Mouse (Mus musculus): ENCODE measurements around the gene Rtn4rl2.
"Not testable (repeated sequence)": the region's sequence is repeated elsewhere in the genome, so short reads cannot be mapped to it uniquely, and the experiment has no call there.

The Rtn4rl2 gene

DNA sequence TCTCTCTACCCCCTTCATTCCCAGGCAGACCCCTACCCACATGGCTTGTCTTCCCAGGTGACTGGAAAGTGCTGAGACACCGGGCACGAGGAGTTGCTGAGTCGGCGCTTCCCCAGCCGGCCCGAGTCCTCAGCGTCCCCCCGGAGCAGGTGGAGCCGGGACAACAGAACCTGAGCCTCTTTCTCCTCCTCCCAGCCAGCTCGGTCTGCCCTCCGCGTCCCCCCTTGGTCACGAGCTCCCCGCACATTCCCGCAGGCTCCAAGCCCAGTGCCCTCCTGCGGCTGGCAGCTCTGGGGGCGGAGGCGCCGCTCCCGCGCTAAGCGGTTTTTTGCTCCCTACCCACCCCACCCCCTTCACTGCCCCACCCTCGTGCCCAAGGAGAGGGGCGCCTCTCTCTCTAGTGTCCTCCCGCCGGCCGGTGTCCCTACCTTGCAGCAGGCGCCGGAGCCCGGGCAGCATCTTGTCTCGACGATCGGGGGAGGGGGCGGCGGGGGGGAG is at the start of gene Rtn4rl2:
TSS of gene Rtn4rl2 (minus strand) at position 477 of the 498 bp plus-strand sequence.
- DNase-seq (ENCODE audit: extremely low read depth, low read depth, low spot score): no peak

DNA sequence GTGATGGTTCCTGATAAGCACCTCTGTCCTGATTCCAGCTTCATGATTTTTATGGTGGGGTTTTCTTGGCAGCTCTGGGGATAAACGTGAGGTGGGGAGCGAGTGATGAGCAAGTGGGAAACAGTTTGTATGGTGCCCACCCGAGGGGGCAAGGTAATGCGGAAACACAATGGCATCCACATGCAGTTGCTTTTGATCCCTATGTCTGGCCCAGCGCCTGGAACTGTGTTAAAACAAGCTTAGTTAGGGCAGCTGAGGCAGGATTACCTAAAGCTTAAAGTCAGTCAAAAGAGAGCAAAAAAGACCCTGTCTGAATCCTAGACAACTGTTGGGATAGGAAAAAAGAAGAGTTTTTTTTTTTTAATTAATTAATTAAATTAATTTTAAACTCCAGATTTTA is 48.6 kb upstream of the Rtn4rl2 start:
- no peak for DNase-seq (ENCODE audit: extremely low read depth, low read depth, low spot score)

DNA sequence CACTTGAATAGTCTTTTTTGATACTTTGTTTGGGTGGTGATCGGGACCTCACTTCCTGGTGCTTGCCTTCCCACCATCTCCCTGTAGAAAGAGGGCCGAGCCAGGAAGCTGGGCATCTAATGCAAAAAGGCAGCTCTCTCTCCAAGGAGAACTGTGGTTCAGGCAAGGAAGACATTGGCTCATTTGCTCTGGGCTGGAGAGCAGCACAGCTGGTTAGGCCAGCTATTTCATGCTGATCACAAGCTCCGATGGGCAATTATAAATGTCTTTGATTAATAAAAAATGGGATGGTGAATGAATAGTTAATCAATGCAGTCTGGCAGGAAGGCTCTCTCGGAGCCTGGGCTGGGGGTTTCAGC is 48.1 kb upstream of the Rtn4rl2 start:
- DNase-seq (ENCODE audit: extremely low read depth, low read depth, low spot score): no peak

DNA sequence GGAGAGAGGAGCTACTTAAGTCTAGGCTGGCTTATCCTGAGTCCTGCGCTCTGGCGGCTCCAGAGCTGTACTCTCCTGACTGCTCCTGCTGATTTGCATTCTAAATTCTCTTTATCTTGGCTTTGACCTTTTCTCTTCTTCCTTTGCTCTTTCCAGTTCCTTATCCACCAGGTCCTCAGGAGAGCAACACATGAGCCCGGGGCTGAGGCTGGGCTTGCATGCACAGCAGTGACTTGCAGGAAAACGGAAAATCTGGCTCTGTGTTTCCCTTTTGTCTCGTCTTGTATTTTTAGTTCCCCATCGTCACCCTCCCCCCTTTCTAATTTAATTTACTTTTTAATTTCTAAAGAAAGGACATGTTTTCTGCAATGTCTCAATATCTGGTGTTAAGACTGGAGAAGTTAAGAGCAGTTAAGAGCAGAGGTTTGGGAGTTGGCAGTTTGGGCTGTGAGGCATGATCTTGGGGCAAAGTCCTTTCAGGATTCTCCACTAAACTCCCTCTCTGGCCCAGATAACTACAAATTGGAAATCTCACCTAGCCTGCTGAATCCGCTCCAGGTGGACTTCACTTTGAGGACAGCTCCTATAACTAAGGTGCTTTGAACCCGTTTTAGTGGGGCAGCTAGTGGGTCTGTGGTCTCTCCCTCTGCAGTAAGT is 47.6 kb upstream of the Rtn4rl2 start:
- DNase-seq (ENCODE audit: extremely low read depth, low read depth, low spot score): no peak

DNA sequence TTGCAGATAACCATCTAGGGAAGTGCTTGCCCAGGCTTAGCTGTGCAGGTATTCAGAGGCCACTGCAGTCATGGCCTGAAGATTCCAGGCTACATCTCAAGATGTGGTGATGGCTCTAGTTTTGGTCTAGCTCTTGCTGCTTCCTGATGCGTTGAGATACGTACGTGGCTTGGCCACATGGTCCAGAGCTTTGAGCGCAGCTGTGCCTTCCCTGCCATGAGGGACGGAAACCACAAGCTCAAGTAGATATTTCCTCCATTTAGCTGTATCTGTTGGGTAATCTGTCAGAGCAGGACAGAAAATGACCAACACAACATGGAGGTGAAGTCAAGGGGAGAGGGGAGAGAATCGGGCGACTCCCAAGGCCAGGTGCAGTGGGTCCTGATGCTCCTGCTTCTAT is 43.7 kb upstream of the Rtn4rl2 start:
- DNase-seq (ENCODE audit: extremely low read depth, low read depth, low spot score): no peak

DNA sequence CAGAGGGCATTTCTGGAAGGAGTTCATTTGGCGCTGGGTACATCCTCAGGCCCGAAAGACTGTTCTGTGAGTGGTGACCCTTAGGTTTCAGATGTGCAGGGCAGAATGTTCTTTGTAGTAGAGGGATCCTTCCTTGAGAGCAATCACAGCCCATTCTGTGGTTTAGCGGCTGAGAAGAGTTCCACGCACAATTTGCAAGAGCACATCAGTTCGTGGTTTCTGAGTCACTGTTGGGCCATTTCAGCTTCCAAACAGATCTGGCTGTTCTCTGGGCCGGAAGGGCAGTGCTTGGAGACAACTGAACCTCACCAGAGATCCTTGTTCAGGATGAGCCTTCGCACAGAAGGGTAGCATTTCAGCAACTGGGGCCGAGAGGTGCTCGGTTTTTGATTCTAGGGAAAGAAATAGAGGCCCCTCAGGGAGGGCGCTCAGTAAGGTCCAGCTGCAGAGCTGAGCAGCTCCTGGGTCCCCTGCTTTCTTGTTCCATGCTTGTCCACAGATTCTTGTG is 33.1 kb upstream of the Rtn4rl2 start:
- DNase-seq (ENCODE audit: extremely low read depth, low read depth, low spot score): no peak

DNA sequence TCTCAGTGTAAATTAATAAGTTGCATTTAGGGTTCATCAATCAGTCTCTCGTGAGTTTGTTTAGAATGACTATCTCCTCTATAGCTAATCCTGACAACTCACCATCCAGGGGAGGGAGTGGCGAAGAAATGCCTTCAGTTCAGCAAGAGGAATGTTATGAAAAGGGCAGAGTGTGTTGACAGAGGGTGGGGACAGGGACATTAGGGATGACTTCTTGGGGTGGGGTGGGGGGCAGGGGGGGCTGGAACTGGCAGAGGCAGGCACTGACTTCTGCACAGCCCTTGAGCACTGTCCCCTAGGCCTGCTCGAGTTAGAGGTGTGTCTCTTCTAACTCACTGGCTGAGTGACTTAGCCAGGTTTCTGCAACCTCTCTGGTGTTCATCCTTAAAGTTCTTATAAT is 31.7 kb upstream of the Rtn4rl2 start:
- DNase-seq (ENCODE audit: extremely low read depth, low read depth, low spot score): no peak

DNA sequence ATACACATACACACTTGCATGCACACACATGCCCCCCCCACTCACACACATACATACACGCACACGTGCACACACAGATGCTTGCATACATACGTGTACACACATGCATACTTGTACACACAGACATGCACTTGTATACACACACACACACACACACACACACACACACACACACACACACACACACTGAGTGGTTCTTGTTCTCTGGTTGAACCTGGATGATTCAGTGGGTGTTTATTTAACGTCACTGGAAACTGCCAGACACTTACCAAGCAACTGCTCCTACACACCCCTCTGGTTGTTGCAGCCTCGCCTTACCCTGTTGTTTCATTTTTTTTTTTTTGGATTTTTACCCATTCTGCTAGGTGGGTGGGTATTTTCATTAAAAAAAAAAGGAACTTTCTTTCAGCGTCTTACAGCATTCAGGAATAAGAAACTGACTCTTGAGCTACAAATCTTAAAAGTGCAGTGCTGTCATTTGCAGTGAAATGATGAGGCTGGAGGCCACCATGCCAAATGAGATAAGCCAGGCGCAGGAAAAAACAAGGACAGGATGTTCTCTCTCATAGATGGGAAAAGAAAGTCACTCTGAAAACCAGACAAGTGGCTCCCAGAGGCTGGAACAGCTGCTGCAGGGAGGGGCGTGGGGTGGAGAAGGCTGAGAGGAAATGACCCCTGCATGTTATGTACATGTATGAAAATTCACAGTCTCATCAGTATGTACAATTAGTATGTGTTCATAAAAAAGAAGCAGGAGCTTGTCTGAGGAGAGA is 30.2 kb upstream of the Rtn4rl2 start:
- no peak for DNase-seq (ENCODE audit: extremely low read depth, low read depth, low spot score)

DNA sequence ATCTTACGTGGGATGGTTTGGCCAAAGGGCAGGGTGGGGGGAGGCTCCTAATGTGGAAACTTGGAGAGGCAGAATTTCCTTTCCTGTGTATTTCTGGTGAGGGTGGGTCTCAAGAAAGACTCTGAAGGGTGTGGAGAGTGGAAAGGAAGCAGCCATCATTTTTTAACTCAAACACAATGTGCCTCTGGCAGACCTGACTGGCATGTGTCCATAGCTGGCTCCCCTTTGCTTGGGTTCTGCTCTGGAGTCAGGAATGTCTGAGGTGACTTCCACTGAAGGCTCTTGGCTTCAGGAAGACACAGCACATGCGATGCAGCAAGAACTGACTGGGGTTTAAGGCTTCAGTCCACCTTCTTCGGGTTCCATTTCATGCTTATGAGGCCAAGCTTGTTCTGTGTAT is 28.8 kb upstream of the Rtn4rl2 start:
- no peak for DNase-seq (ENCODE audit: extremely low read depth, low read depth, low spot score)

DNA sequence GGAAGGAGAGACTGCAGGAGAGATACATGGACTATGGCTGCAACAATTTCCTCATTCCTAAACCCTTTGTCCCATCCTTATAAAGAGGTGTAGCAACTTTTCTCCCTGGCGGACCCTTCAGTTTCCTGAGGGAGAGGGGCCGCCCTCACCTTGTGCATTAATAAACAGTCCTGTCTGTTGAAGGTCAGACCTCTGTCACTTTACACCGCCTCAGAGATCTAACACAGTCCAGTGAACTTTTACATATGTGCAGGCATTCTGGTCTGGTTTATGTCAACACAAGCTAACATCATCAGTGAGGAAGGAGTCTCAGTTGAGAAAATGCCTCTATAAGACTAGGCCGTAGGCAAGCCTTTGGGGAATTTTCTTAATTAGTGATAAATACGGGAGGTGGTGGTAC is 27.4 kb upstream of the Rtn4rl2 start:
- no peak for DNase-seq (ENCODE audit: extremely low read depth, low read depth, low spot score)

DNA sequence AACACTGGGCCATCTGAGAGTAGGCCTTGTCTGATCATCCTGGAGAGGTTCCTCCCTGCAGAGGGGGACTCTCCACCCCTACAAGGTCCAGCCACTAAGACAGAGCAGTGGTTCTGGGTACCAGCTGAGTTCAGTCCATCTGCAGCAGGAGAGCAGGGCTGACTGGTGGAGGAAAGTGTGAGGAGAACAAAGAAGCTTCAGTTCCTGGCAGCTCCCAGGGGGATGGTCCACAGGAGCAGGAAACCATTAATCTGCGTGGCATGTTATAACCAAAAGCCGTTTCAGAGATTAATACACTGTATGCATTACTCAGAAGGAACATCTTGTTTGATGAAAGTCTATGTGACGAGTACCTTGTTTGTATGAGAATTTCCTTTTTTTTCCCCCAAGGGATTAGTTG is 26.2 kb upstream of the Rtn4rl2 start:
- DNase-seq (ENCODE audit: extremely low read depth, low read depth, low spot score): no peak

DNA sequence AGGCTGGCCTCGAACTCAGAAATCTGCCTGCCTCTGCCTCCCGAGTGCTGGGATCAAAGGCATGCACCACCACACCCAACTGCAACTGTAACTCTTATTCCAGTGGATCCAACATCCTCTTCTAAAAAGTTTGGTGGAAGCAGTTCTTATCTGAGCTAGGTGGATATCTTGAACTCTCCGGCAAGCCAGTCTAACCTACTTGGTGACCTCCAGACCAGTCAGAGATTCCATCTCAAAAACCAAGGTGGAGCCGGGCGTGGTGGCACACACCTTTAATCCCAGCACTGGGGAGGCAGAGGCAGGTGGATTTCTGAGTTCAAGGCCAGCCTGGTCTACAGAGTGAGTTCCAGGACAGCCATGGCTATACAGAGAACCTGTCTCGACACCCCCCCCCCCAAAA is 10.2 kb upstream of the Rtn4rl2 start:
- DNase-seq (ENCODE audit: extremely low read depth, low read depth, low spot score): not testable (repeated sequence)

DNA sequence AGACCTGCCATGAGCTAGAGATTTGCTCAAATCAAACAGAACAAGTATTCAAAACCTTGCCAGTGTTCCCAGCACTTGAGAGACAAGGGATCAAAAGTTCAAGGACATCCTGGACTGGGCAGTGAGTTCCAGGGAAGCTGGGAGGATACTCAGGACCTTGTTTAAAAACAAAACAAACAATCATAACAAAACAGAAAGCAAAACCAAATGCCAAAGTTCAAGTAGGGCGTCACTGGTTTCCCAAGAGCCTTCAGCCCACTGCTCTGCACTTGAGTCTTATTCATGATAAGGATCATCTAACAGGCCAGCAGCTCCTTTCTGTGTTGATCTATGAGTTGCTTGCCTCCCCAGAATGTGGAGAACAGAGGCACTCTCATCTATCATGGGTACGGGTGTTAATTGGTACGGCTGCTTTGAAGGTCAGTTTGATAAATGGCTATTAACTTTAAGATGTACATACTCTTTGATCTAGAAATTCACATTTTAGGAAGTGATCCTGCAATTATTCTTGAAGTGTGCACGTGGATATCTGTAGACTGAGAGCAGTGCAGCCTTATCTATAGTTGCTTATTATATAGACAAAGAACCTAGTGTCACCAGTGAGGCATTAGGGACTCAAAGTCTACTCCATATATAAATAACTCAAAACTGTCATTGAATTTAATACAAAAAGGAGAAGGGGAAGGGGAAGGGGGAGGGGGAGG is 9.1 kb upstream of the Rtn4rl2 start:
- no peak for DNase-seq (ENCODE audit: extremely low read depth, low read depth, low spot score)

DNA sequence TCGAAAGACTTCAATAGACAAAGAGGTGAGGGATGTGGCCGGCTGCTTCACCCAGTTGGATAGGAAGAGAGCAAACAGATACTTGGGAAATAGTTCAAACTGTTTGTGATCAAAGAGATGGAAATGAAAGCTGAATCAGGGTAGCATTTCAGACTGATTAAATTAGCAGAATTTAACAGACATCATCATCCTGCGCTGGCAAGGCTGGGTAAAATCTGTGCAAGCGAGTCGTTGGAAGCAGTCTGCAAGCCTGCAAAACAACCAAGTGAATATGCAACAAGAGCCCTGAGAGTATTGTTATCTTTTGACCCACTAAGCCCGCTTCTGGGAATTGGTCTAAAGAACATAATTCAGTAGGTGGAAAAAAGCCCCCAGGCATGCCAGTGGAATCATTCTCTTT is 6.8 kb upstream of the Rtn4rl2 start:
- no peak for DNase-seq (ENCODE audit: extremely low read depth, low read depth, low spot score)

DNA sequence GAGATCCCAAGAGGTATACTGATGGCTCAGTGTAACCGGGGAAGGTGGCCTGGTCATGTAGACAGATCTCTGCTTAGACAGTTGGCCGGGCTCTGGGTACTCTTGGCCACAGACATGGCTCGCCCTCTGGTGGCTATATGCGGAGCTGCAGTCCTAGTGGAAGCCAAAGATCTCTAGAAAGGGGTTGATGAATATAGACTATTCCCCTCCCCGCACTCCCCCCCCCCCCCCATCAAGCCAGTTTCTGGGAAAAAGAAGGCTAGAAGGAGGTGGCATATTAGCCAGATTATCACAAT is 3.5 kb upstream of the Rtn4rl2 start:
- no peak for DNase-seq (ENCODE audit: extremely low read depth, low read depth, low spot score)

DNA sequence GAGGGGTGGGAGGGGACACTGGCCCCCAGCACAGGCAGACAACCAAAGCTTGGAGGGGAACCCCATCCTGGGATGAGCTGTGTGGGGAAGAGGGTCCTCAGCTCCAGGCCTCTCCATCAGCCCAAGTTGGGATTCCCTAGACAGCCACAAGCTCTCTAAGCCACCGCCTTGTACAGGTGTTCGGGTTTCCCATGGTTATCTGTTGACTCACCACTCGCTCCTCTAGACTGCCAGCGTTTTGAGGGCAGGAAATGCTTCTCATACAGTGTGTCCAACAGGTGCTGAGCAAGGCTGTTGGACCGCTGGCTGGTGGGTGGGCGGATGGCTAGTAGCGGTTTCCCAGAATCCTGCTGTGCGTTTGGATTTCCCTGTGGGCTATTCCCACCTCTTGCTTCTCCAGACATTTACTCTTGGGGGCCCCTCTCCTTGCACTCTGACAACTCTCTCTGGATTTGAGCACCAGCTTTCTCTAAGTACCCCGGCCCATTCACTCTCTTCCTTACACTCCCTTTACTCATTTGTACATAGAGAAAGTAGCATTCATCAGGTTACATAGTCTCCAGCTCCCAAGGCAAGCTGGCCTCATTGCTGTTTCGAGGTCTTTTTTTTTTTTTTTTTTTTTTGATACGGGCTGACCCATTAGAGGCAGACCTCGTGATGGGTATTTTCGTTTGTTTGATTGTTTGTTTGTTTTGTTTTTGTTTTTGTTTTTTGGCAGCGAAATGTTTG is 3.0 kb upstream of the Rtn4rl2 start:
- DNase-seq (ENCODE audit: extremely low read depth, low read depth, low spot score): no peak

DNA sequence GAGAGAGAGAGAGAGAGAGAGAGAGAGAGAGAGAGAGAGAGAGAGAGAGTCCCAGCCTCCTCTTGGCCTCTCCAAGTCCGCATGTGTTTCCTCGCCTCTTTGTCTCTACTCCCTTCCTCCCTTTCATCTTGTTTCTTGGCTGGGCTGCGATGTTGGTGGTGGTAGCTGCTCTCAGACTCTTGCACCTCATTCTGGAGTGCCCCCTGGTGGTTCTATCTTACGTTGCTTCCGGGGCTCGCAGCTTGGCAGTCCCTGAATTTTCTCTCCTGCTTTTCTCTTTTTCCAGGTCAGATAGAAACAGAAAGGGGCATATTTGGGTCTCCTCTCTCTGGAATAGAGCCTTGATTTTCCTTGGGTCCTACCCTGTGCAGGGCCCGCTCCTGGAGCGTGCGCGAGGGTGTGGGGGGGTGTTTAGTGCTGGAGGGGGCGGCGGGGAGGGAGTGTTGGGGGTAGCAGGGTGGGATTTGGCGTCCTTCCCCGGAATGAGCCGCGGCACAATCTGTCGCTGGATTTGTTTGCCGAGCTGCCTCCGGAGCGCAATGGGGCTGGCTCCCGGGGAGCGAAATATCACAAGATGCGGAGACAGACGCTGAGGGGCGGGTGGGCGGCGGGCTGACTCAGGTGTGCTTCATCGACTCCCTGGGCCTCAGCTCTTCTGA is 2.3 kb upstream of the Rtn4rl2 start:
- no peak for DNase-seq (ENCODE audit: extremely low read depth, low read depth, low spot score)

DNA sequence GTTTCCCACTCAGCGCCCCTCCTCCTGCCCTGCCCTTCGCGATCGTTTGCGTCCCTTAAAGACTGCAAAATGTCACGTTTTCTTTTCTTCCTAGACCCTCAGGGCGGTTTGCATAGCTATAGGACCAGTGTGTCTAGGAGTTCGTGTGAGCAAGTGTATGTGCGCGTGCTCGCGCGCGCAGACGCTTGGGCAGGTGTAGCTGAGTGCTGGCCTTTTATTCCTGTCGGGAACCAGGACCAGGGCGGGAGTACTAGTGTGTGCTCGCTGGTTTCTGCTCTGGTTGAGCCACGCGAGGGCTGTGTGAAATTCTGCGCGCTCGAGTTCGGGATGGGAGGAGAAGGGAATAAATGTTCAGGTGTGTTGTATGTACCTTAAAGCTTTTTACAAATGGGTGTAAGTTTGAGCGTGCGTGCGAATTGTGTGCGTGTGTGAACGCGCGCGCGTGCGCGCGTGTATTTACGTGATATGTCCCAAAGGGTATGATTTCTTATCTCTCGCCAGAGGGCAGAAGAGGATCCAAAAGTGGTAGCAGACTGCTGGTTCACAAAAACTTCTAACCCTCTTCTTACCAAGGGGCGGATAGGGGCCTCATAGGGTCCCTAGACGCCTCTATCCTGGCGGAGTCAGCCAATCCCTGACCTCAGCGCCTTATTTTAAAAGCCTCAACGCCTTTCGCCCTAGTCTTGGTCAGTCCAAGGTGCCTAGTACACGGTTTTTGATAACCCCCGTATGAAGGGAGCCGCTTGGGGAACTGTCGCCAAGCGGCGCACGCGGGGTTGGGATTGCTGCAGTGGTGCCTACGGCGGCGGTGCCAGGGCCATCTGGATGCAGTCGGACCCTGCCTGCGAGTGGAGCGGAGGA is 1.1 kb upstream of the Rtn4rl2 start:
- no peak for DNase-seq (ENCODE audit: extremely low read depth, low read depth, low spot score)

DNA sequence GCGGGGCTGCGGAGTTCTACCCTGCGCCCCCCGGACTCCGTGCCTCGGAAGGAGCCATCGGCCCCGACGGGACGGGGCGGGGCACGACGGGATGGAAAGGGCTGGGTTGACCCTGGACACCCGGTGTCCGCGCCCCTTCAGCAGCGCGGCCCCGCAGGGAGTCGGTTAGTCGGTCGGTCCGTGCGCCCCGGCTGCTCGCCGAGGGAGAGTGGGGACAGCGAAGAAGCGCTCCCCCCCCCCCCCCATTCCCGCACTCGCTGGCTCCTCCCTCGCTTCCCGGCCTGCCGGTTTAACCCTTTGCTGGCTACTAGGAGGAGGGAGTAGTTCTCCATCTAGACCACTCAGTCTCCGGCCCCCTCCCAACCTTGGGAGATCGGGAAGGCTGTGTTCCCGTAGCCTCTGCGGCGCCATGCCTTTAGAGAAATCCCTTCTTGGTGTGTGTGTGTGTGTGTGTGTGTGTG is 341 bp upstream of the Rtn4rl2 start:
- DNase-seq (ENCODE audit: extremely low read depth, low read depth, low spot score): no peak

Measured in fat pad, adult 2 months (tissue).